Mouse (Mus musculus): ENCODE data around the gene Prss3. TPM values are rescaled to one million over a fixed set of nuclear protein-coding genes. Genes with fewer than 3 reads are reported as not detected.
"Not testable (repeated sequence)": the region's sequence is repeated elsewhere in the genome, so short reads cannot be mapped to it uniquely, and the experiment has no call there.

Prss3 gene
- polyA plus RNA-seq (2015; fragmentation: Nextera tagmentation; extraction: Ambion mirVana) = 0.76 TPM in 1 of 2 replicates, not detected in the other

DNA sequence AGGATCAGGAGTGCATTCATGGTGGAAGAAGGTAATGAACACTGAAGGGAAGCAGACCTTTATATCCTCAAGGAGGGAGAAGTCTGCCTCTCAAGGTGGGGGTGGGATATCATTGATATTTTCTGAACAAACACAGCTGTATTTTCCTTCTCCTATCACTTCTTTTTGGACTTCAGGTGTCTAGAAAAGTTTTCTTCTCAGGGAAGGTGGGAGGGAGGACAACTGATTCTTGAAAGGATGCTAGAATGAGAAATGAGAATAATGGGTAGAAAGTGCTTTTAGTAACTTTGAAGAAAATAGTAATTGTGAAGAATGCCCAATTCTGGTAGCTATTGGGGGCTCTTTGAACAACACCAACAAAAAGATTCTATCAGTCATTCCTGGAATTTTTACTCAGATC is at the start of gene Prss3:
Gene Prss3, minus strand, starts transcription at position 101 of the 400 bp plus-strand sequence.
- H3K9me3 ChIP-seq; H3K4me1 ChIP-seq; H3K27ac ChIP-seq; H3K9ac ChIP-seq; ATAC-seq (ENCODE audit: borderline replicate concordance, extremely low read depth, low FRiP score, low TSS enrichment); H3K4me3 ChIP-seq; H3K4me2 ChIP-seq; H3K27me3 ChIP-seq; H3K36me3 ChIP-seq: not testable (repeated sequence)

DNA sequence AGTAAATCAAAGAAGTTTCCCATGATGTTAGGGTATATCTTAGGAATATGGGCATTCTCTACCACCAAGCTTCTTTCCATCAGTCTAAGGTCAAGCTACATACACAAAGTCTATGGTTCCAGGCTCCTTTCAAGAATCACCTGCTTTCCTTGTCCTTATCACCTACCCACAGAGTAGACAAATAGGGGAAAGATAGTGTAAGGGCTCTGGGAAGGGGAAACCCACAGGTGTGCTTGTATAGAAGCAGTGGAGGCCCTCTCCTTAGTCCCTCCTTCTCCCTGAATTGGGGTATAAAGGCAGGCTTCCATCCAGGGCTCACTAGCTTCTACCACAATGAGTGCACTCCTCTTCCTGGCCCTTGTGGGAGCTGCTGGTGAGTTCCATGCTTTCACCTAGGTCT is 14.6 kb upstream of the Prss3 start, which contains the start of gene Gm5771:
Gene Gm5771, plus strand, starts transcription at position 301 of the 400 bp plus-strand sequence.
- H3K4me3 ChIP-seq; H3K27ac ChIP-seq; H3K4me2 ChIP-seq; H3K27me3 ChIP-seq; H3K36me3 ChIP-seq; ATAC-seq (ENCODE audit: borderline replicate concordance, extremely low read depth, low FRiP score, low TSS enrichment); H3K4me1 ChIP-seq; H3K9ac ChIP-seq; H3K9me3 ChIP-seq: not testable (repeated sequence)

DNA sequence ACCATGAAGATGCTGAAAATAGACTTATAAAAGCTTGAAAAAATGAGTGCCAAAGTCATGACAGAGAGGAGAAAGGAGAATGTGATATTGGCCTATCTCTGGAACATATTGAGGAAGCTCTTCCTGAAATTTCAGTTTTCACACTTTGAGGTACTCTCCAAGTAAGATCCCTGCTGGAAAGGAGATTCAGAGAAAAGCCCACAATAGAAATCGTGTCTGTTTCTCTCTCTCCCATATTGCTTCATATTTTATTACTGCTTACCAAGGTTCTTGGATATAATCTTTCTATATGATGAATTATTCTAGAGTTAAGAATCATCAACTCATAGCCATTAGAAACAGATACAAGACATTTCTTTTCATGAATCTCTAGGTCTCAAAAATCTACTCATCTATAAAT is 14.2 kb upstream of the Prss3 start:
- H3K4me1 ChIP-seq; H3K4me3 ChIP-seq; H3K27ac ChIP-seq; H3K4me2 ChIP-seq; H3K9ac ChIP-seq; ATAC-seq (ENCODE audit: borderline replicate concordance, extremely low read depth, low FRiP score, low TSS enrichment); H3K9me3 ChIP-seq; H3K36me3 ChIP-seq; H3K27me3 ChIP-seq: not testable (repeated sequence)
- 50% methylated on average over 1 of the region's 1 CpGs for WGBS

DNA sequence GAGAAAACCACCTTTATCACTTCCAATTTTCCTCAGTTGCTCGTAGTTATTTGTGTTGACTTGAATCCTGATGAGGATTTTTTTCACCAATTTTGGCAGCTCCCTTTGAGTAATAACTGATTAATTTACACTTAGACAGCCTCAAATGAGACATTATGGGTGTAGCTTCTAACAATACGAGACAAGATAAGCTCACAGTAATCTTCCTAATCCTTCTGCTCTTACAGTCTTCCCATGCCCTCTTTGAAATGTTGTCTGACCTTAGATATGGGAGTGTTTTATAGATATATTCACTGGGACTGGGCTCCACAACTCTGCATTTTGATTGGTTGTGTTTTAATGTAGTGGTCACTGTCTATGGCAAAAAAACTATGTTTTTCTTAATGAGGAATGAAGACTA is 9.3 kb upstream of the Prss3 start:
- H3K4me1 ChIP-seq = no peaks in the 10 kb centered on the region
- WGBS = 63% methylated on average over 2 of the region's 2 CpGs

DNA sequence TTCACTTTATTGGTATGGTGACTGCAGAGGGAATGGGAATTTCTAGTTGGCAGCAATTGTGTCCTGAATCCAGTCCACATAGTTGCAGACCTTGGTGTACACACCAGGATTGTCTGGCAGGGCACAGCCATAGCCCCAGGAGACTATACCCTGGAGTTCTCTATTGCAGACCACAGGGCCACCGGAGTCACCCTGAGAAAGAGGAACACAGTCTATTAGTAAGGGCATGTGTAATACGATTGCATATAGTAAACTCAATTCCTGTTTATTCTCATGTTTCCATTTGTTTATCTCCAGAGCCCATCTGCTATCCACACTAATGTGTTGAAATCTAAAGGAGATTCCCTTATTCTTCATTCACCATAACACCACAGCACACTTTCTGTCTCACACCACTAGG is 3.7 kb downstream of the Prss3 start:
- not testable (repeated sequence) for H3K27me3 ChIP-seq; H3K9ac ChIP-seq; H3K4me2 ChIP-seq; H3K4me1 ChIP-seq; H3K27ac ChIP-seq; H3K4me3 ChIP-seq; ATAC-seq (ENCODE audit: borderline replicate concordance, extremely low read depth, low FRiP score, low TSS enrichment); H3K36me3 ChIP-seq; H3K9me3 ChIP-seq
- WGBS = 94% methylated on average over 2 of the region's 2 CpGs

More for the DNA sequence above, 9.3 kb upstream of the Prss3 start:
- no peaks in the 10 kb centered on the region for H3K9me3 ChIP-seq
- no peaks in the 10 kb centered on the region for H3K27me3 ChIP-seq
- no peak overlapping the region for H3K9ac ChIP-seq
- no peak overlapping the region for H3K4me2 ChIP-seq
- H3K4me3 ChIP-seq = no peak overlapping the region
- no peak overlapping the region for H3K27ac ChIP-seq
- ATAC-seq (ENCODE audit: borderline replicate concordance, extremely low read depth, low FRiP score, low TSS enrichment) = no peak
- no peaks in the 10 kb centered on the region for H3K36me3 ChIP-seq

DNA sequence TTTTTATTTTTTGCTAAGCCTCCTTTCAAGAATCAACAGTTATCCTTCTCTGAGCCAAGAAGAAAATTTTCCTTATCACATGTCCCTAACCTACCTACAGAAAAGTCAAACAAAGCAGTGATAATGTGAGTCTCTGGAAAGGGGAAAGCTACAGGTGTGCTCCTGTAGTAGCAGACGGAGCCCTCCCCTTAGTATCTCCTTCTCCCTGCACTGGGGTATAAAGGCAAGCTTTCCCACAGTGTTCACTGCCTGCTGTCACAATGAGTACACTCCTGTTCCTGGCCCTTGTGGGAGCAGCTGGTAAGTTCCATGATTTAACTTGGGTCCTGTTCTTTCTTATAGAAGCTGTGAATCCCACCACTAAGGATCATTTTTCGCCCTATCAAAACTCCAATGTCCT is 23.5 kb downstream of the Prss3 start, which contains the start of gene Try10:
Gene Try10, plus strand, starts transcription at position 174 of the 400 bp plus-strand sequence.
- H3K27ac ChIP-seq = no peak within 1 kb of the TSS
- 62% methylated on average over 2 of the region's 2 CpGs for WGBS
- H3K27me3 ChIP-seq = no peaks in the 10 kb centered on the region
- H3K4me1 ChIP-seq = no peaks in the 10 kb centered on the region
- no peak within 1 kb of the TSS for H3K4me3 ChIP-seq
- H3K9ac ChIP-seq = no peak within 1 kb of the TSS
- no peaks in the 10 kb centered on the region for H3K36me3 ChIP-seq
- ATAC-seq (ENCODE audit: borderline replicate concordance, extremely low read depth, low FRiP score, low TSS enrichment) = no peak
- H3K4me2 ChIP-seq = no peak within 1 kb of the TSS
- no peaks in the 10 kb centered on the region for H3K9me3 ChIP-seq

Other genes starting within 250 kb of the Prss3 start
- gene Try4, start 75.4 kb downstream of the Prss3 start, polyA plus RNA-seq (2015; fragmentation: Nextera tagmentation; extraction: Ambion mirVana) = 0.23 TPM in 1 of 2 replicates, not detected in the other
- 0.33 TPM in 1 of 2 replicates, not detected in the other for gene Try5, start 60.8 kb downstream of the Prss3 start, polyA plus RNA-seq (2015; fragmentation: Nextera tagmentation; extraction: Ambion mirVana)
- 1.2 TPM in 1 of 2 replicates, not detected in the other for gene Try10, start 23.6 kb downstream of the Prss3 start, polyA plus RNA-seq (2015; fragmentation: Nextera tagmentation; extraction: Ambion mirVana)
- 0.50 TPM in 1 of 2 replicates, not detected in the other for gene Gm5771, start 14.7 kb upstream of the Prss3 start, polyA plus RNA-seq (2015; fragmentation: Nextera tagmentation; extraction: Ambion mirVana)
- 0.29 TPM in 1 of 2 replicates, not detected in the other for gene Gm10334, start 68.5 kb upstream of the Prss3 start, polyA plus RNA-seq (2015; fragmentation: Nextera tagmentation; extraction: Ambion mirVana)
- gene Prss1, start 81.3 kb upstream of the Prss3 start, polyA plus RNA-seq (2015; fragmentation: Nextera tagmentation; extraction: Ambion mirVana) = 2.0 TPM in 1 of 2 replicates, not detected in the other
- gene Prss2, start 144.1 kb upstream of the Prss3 start, polyA plus RNA-seq (2015; fragmentation: Nextera tagmentation; extraction: Ambion mirVana) = 0.54 TPM in 1 of 2 replicates, not detected in the other
- 10.4 and 14.5 TPM in 2 replicates for gene Ephb6, start 227.8 kb upstream of the Prss3 start, polyA plus RNA-seq (2015; fragmentation: Nextera tagmentation; extraction: Ambion mirVana)